Comparison of ENCODE assay signal across 29 mouse cellular contexts in the genomic region with DNA sequence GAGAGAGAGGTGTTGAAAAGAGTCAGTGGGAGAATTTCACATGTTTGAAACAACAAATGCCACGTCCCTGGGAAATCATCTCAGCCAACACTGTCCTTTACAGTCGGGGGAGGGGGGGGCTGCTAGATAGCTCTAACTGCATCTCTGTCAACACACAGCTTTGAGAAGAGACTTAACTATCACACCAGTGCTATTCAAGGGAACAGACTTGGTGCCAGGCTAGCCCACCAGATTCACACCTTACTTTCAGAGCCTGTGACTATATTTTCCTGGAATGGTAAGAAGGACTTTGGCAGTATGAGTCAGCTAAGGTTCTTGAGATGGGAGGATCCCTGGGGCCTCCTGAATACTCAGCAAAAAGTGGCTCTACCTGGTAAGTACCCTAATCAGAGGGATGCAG. TPM values are rescaled to one million over a fixed set of nuclear protein-coding genes. Genes with fewer than 3 reads are reported as not detected.
DNase-seq lines count a peak whose midpoint lies in the region; ATAC-seq and TF ChIP-seq lines count a peak whose summit lies in the region.
"Had no signal": no experiment of that assay in that cellular context is flagged by ENCODE, and none has a peak within 500 bp of the region (broad histone marks: within the 10 kb centered on the region; RNA-seq: fewer than 3 reads in every experiment).

No protein-coding gene starts in this region.

- DNase-seq in frontal cortex, postnatal 25 days (ENCODE audit: low spot score in 2 of 2) = no peak
- no peak for DNase-seq in left cerebral cortex, adult 2 months (ENCODE audit: extremely low spot score in 1 of 2, low spot score in 2 of 2)
- no peak for DNase-seq in left cerebral cortex, adult 11 months (ENCODE audit: low spot score)
- peak; percentile 87 for DNase-seq in brain, adult 2 months (ENCODE audit: low read depth, low spot score)
- DNase-seq in right cerebral cortex, postnatal 14 days = peak; percentile 27
- DNase-seq in cerebellum, postnatal 10 days = no peak
- DNase-seq in thymus, postnatal 14 days = no peak
- DNase-seq: adrenal gland, adult 2 months; adrenal gland, postnatal 36 days; cerebellum, adult 2 months; cerebellum, postnatal 25 days; gastrocnemius, postnatal 14 days; heart, postnatal 14 days; lung, embryonic 14.5 days; lung, postnatal 14 days had no signal

- H3K27ac ChIP-seq in left cerebral cortex, adult 2 months = peak overlapping the region; percentile 9
- H3K27ac ChIP-seq: forebrain, embryonic 13.5 days; kidney, embryonic 15.5 days; layer of hippocampus, adult 2 months; limb, embryonic 10.5 days; limb, embryonic 15.5 days; liver, embryonic 15.5 days; stomach, postnatal 0 days had no signal

- intact Hi-C loops in left cerebral cortex, adult 2 months (cut with DNase I) = loop anchor here (1.0 kb wide), 1 partner anchor 20 kb away; no protein-coding TSS in a partner anchor

- no peak for TF ChIP-seq CTCF in left cerebral cortex, adult 2 months (IDR thresholded peaks at IDR 0.05)

- no peak overlapping the region for H3K4me3 ChIP-seq in left cerebral cortex, adult 2 months
- H3K4me3 ChIP-seq: forebrain, embryonic 13.5 days; kidney, embryonic 15.5 days; layer of hippocampus, adult 2 months; limb, embryonic 10.5 days; limb, embryonic 15.5 days; liver, embryonic 15.5 days had no signal

- ATAC-seq in frontal cortex, adult (ENCODE audit: low TSS enrichment) = peak; percentile 90
- ATAC-seq: activated CD4-positive, CD25-positive, alpha-beta regulatory T cell, adult 4 months; forebrain, embryonic 13.5 days; hindbrain, embryonic 16.5 days; midbrain, embryonic 16.5 days had no signal

RNA-seq across cellular contexts. Expression of gene C130074G19Rik, which starts 5.7 kb away (rescaled TPM):
- total RNA-seq in left cerebral cortex, adult 2 months (2021) = 10 to 100 TPM; 37.6 to 46.2 TPM
- total RNA-seq: CH12.LX; granulocyte monocyte progenitor cell, adult 5-6 weeks; neutrophil, adult 5-6 weeks had no signal

RNA-seq across cellular contexts. Expression of gene Marc2, which starts 31.1 kb away (rescaled TPM):
- 100 to 1,000 TPM; 167 to 177 TPM for total RNA-seq in left cerebral cortex, adult 2 months (2021)

Comparison
In these comparisons a context has a peak if more than half of its experiments do, and no peak if none do; other contexts are left out.
1. DNase-seq: peak in brain, adult 2 months (single experiment) and right cerebral cortex, postnatal 14 days (single experiment); none in frontal cortex, postnatal 25 days (0 of 2), left cerebral cortex, adult 2 months (0 of 2), left cerebral cortex, adult 11 months (single experiment), cerebellum, postnatal 10 days (0 of 2) and thymus, postnatal 14 days (single experiment).